In the genomic region with DNA sequence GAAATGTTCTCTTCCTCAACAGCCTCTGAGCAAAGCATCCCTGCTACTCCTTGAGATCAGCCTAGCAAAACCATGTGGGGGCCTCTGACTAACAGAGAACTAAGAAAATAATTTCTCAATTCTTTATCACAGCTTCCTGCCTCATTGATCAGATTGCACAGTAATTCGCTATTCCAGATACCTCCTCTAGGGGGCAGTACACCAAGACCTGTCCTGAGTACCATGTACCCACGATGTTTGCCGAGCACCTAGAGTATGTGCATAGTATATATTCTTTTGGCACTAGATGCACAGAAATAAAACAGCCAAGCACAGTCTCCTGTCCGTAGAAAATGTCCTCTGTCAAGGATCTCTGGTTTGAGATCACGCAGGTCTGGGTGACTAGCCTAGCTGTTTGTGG, we compare ENCODE assay signal across 17 mouse cellular contexts.
A peak's percentile ranks its signal among the peaks of the same experiment; 100 is the strongest.
DNase-seq lines count a peak whose midpoint lies in the region; ATAC-seq and TF ChIP-seq lines count a peak whose summit lies in the region.
"Had no signal": no experiment of that assay in that cellular context is flagged by ENCODE, and none has a peak within 500 bp of the region (broad histone marks: within the 10 kb centered on the region; RNA-seq: fewer than 3 reads in every experiment).

No protein-coding gene starts in this region.

- DNase-seq in CD4-positive, CD25-positive, alpha-beta regulatory T cell, adult 2 months (ENCODE audit: low read depth, low spot score) = peak; percentile 51
- DNase-seq in liver, postnatal 0 days = no peak
- DNase-seq in liver, embryonic 11.5 days (ENCODE audit: low spot score) = no peak
- no peak for DNase-seq in G1E (ENCODE audit: low spot score)
- no peak for DNase-seq in heart, postnatal 25 days (ENCODE audit: low spot score)
- DNase-seq in urinary bladder, postnatal 36 days (ENCODE audit: low spot score in 2 of 2) = no peak
- DNase-seq: adrenal gland, adult 2 months; cerebellum, adult 9-10 months; gastrocnemius, postnatal 36 days; thymus, adult 18-20 months had no signal

- H3K27ac ChIP-seq in liver, postnatal 0 days (ENCODE audit: low read depth) = no peak overlapping the region
- no peak overlapping the region for H3K27ac ChIP-seq in liver, embryonic 11.5 days (ENCODE audit: low read depth, low read length)
- H3K27ac ChIP-seq: heart, embryonic 15.5 days; hindbrain, embryonic 15.5 days; liver, embryonic 15.5 days had no signal

- no peak for ATAC-seq in CD4-positive, CD25-positive, alpha-beta regulatory T cell, adult 4 months
- ATAC-seq in liver, postnatal 0 days = no peak
- no peak for ATAC-seq in liver, embryonic 11.5 days (replicated peaks; ENCODE audit: low FRiP score)
- ATAC-seq in G1E (ENCODE audit: extremely low read depth, insufficient number of reproducible peaks, low FRiP score, poor library complexity, severe bottlenecking) = no peak
- peak; percentile 52 for ATAC-seq in megakaryocyte progenitor cell, adult 5-6 weeks (replicated peaks; ENCODE audit: poor library complexity)
- ATAC-seq: Patski had no signal

- intact Hi-C loops in heart, postnatal 25 days (cut with DNase I) = no loop called here

- no peaks in the 10 kb centered on the region for H3K4me1 ChIP-seq in liver, postnatal 0 days (ENCODE audit: insufficient read depth)
- no peaks in the 10 kb centered on the region for H3K4me1 ChIP-seq in liver, embryonic 11.5 days (replicated peaks; ENCODE audit: control insufficient read depth, insufficient read depth, low read length)
- no peaks in the 10 kb centered on the region for H3K4me1 ChIP-seq in G1E (ENCODE audit: insufficient read depth, low read depth, low read length)
- H3K4me1 ChIP-seq: heart, embryonic 15.5 days; hindbrain, embryonic 15.5 days had no signal

- no peak for TF ChIP-seq EP300 in liver, postnatal 0 days (IDR thresholded peaks at IDR 0.05; ENCODE audit: low read depth)

- no peaks in the 10 kb centered on the region for H3K36me3 ChIP-seq in liver, postnatal 0 days (replicated peaks; ENCODE audit: insufficient read depth, low read length)
- no peaks in the 10 kb centered on the region for H3K36me3 ChIP-seq in liver, embryonic 11.5 days (ENCODE audit: control insufficient read depth, insufficient read depth, low read length)
- H3K36me3 ChIP-seq in G1E (replicated peaks) = no peaks in the 10 kb centered on the region
- H3K36me3 ChIP-seq: heart, embryonic 15.5 days; hindbrain, embryonic 15.5 days; liver, embryonic 15.5 days had no signal

- H3K9ac ChIP-seq in liver, postnatal 0 days (replicated peaks) = no peak overlapping the region
- H3K9ac ChIP-seq in liver, embryonic 11.5 days (ENCODE audit: low read depth, low read length) = no peak overlapping the region
- H3K9ac ChIP-seq: heart, embryonic 15.5 days; hindbrain, embryonic 15.5 days; liver, embryonic 15.5 days had no signal

- WGBS in liver, postnatal 0 days (ENCODE audit: insufficient replicate concordance) = 47% methylated on average over 5 of the region's 5 CpGs
- 51% methylated on average over 5 of the region's 5 CpGs for WGBS in liver, embryonic 11.5 days

- H3K4me3 ChIP-seq in liver, postnatal 0 days (ENCODE audit: low read depth, low read length) = no peak overlapping the region
- H3K4me3 ChIP-seq in liver, embryonic 11.5 days (ENCODE audit: low read depth, low read length) = no peak overlapping the region
- no peak overlapping the region for H3K4me3 ChIP-seq in G1E (ENCODE audit: low read depth, low read length)
- H3K4me3 ChIP-seq: erythroblast, embryonic 14.5 days; heart, embryonic 15.5 days; hindbrain, embryonic 15.5 days; liver, embryonic 15.5 days had no signal

- H3K27me3 ChIP-seq in liver, postnatal 0 days (ENCODE audit: insufficient read depth, low read length) = no peaks in the 10 kb centered on the region
- no peaks in the 10 kb centered on the region for H3K27me3 ChIP-seq in liver, embryonic 11.5 days (replicated peaks; ENCODE audit: control insufficient read depth, insufficient read depth, low read length)
- no peaks in the 10 kb centered on the region for H3K27me3 ChIP-seq in G1E (ENCODE audit: insufficient read depth, low read length)
- H3K27me3 ChIP-seq: heart, embryonic 15.5 days; hindbrain, embryonic 15.5 days; liver, embryonic 15.5 days had no signal

- no peak overlapping the region for H3K4me2 ChIP-seq in liver, postnatal 0 days (ENCODE audit: low read depth, low read length)
- no peak overlapping the region for H3K4me2 ChIP-seq in liver, embryonic 11.5 days
- H3K4me2 ChIP-seq: heart, embryonic 15.5 days; hindbrain, embryonic 15.5 days; liver, embryonic 15.5 days had no signal

- peak; percentile 57 for TF ChIP-seq CTCF in liver, postnatal 0 days (IDR thresholded peaks at IDR 0.05; ENCODE audit: low read depth)
- TF ChIP-seq CTCF in G1E (IDR thresholded peaks at IDR 0.05; ENCODE audit: low read depth, low read length) = peak; percentile 19; the same call in 1 of the 2 replicates

- no peaks in the 10 kb centered on the region for H3K9me3 ChIP-seq in liver, postnatal 0 days (ENCODE audit: low read length)
- no peaks in the 10 kb centered on the region for H3K9me3 ChIP-seq in liver, embryonic 11.5 days (ENCODE audit: control insufficient read depth, low read length)
- peaks cover 7% of the 10 kb centered on the region for H3K9me3 ChIP-seq in G1E (replicated peaks)
- H3K9me3 ChIP-seq: heart, embryonic 15.5 days; hindbrain, embryonic 15.5 days; liver, embryonic 15.5 days had no signal
